Comparison of ENCODE assay signal across 9 mouse cellular contexts in genomic region chr1:54690291-54690965, GRCm38 (mm10).
DNase-seq lines count a peak whose midpoint lies in the region; ATAC-seq and TF ChIP-seq lines count a peak whose summit lies in the region.
"Had no signal": no experiment of that assay in that cellular context is flagged by ENCODE, and none has a peak within 500 bp of the region (broad histone marks: within the 10 kb centered on the region; RNA-seq: fewer than 3 reads in every experiment).

No protein-coding gene starts in this region.

- peak overlapping the region; percentile 32 for H3K4me2 ChIP-seq in forebrain, postnatal 0 days (ENCODE audit: low read depth)
- peak overlapping the region; percentile 47 for H3K4me2 ChIP-seq in hindbrain, embryonic 15.5 days
- H3K4me2 ChIP-seq in midbrain, embryonic 16.5 days (ENCODE audit: low read length): peak overlapping the region; percentile 39

- H3K4me3 ChIP-seq in forebrain, postnatal 0 days (ENCODE audit: low read depth, low read length): no peak overlapping the region
- H3K4me3 ChIP-seq in hindbrain, embryonic 15.5 days: no peak overlapping the region
- peak overlapping the region; percentile 2 for H3K4me3 ChIP-seq in midbrain, embryonic 16.5 days (ENCODE audit: low read depth, low read length)

- peak; percentile 14 to 32 for DNase-seq in layer of hippocampus, postnatal 10 days (ENCODE audit: low spot score in 2 of 2)
- DNase-seq in layer of hippocampus, adult 9-11 months: no peak
- DNase-seq in forebrain, postnatal 0 days: peak; percentile 64
- DNase-seq in embryo, embryonic 10.5 days (ENCODE audit: low spot score): no peak
- no peak for DNase-seq in urinary bladder, adult 18-20 months (ENCODE audit: low spot score in 2 of 2)
- DNase-seq in frontal cortex, postnatal 10 days (ENCODE audit: low spot score in 2 of 2): no peak
- DNase-seq: layer of hippocampus, postnatal 36 days had no signal

- peak overlapping the region; percentile 26; the same call in 1 of the 2 replicates for H3K9ac ChIP-seq in forebrain, postnatal 0 days
- H3K9ac ChIP-seq in hindbrain, embryonic 15.5 days: no peak overlapping the region
- peak overlapping the region; percentile 26; the same call in 1 of the 2 replicates for H3K9ac ChIP-seq in midbrain, embryonic 16.5 days (ENCODE audit: low read depth, low read length)

- TF ChIP-seq CTCF in forebrain, postnatal 0 days (IDR thresholded peaks at IDR 0.05; ENCODE audit: low read depth): no peak

- no peaks in the 10 kb centered on the region for H3K27me3 ChIP-seq in forebrain, postnatal 0 days (ENCODE audit: insufficient read depth, low read length)
- no peaks in the 10 kb centered on the region for H3K27me3 ChIP-seq in hindbrain, embryonic 15.5 days
- no peaks in the 10 kb centered on the region for H3K27me3 ChIP-seq in midbrain, embryonic 16.5 days (ENCODE audit: control insufficient read depth, insufficient read depth, low read depth, low read length)

- 37% methylated on average over 13 of the region's 13 CpGs for WGBS in forebrain, postnatal 0 days
- 43% methylated on average over 13 of the region's 13 CpGs for WGBS in hindbrain, embryonic 15.5 days
- WGBS in midbrain, embryonic 16.5 days: 39% methylated on average over 13 of the region's 13 CpGs

- H3K27ac ChIP-seq in forebrain, postnatal 0 days (ENCODE audit: low read depth, low read length): peak overlapping the region; percentile 50; the same call in 1 of the 2 replicates
- H3K27ac ChIP-seq in hindbrain, embryonic 15.5 days (replicated peaks): peak overlapping the region; percentile 84
- H3K27ac ChIP-seq in midbrain, embryonic 16.5 days (ENCODE audit: low read length): peak overlapping the region; percentile 80

- H3K4me1 ChIP-seq in forebrain, postnatal 0 days (ENCODE audit: insufficient read depth): no peaks in the 10 kb centered on the region
- H3K4me1 ChIP-seq in hindbrain, embryonic 15.5 days (replicated peaks): peaks cover 6% of the 10 kb centered on the region; the same call in 1 of the 2 replicates
- peaks cover 3% of the 10 kb centered on the region; the same call in 1 of the 2 replicates for H3K4me1 ChIP-seq in midbrain, embryonic 16.5 days (ENCODE audit: control insufficient read depth, insufficient read depth, low read length)

- peak; percentile 95 for ATAC-seq in forebrain, postnatal 0 days
- ATAC-seq in hindbrain, embryonic 15.5 days (ENCODE audit: low FRiP score, low read depth): peak; percentile 88
- peak; percentile 94 for ATAC-seq in midbrain, embryonic 16.5 days

- no peaks in the 10 kb centered on the region for H3K36me3 ChIP-seq in forebrain, postnatal 0 days (ENCODE audit: insufficient read depth)
- peaks cover 3% of the 10 kb centered on the region for H3K36me3 ChIP-seq in hindbrain, embryonic 15.5 days
- H3K36me3 ChIP-seq in midbrain, embryonic 16.5 days (ENCODE audit: control insufficient read depth, insufficient read depth, low read length): no peaks in the 10 kb centered on the region

- H3K9me3 ChIP-seq in forebrain, postnatal 0 days (ENCODE audit: low read length): no peaks in the 10 kb centered on the region
- no peaks in the 10 kb centered on the region for H3K9me3 ChIP-seq in hindbrain, embryonic 15.5 days
- H3K9me3 ChIP-seq in midbrain, embryonic 16.5 days (replicated peaks; ENCODE audit: control insufficient read depth, low read length, poor library complexity, severe bottlenecking): no peaks in the 10 kb centered on the region; the same call in 1 of the 2 replicates

Comparison
In these comparisons a context has a peak if more than half of its experiments do, and no peak if none do; other contexts are left out.
1. DNase-seq: peak in layer of hippocampus, postnatal 10 days (2 of 2) and forebrain, postnatal 0 days (single experiment); none in layer of hippocampus, adult 9-11 months (single experiment), embryo, embryonic 10.5 days (single experiment), urinary bladder, adult 18-20 months (0 of 2) and frontal cortex, postnatal 10 days (0 of 2).
2. Peak in every context shown above with its lines, with median percentiles within 50 percentile points of each other: ATAC-seq, H3K27ac ChIP-seq and H3K4me2 ChIP-seq.